Mouse (Mus musculus) limb, embryonic 11.5 days (tissue): ENCODE results near the gene Osbp2. TPM values are rescaled to one million over a fixed set of nuclear protein-coding genes. Genes with fewer than 3 reads are reported as not detected.
"Not testable (repeated sequence)": the region's sequence is repeated elsewhere in the genome, so short reads cannot be mapped to it uniquely, and the experiment has no call there.

Experiments used
- ATAC-seq: fragments of 200-750 bp; cut with Nextera tagmentation; 2 replicates; pipeline ENCODE4 v1.8.0; 2017; ENCODE audit warnings: low read depth; ENCODE audit not compliant: insufficient number of reproducible peaks, low FRiP score, low TSS enrichment
- DNase-seq: peaks from one replicate; pipeline ENCODE4 v3.0.0-alpha.2; 2015; ENCODE audit warnings: low spot score
- H3K27ac ChIP-seq: fragments of 300-500 bp; sonication (generic); replicated peaks from 2 replicates; pipeline ENCODE4 v1.5.1; 2014; ENCODE audit warnings: low read depth, mild to moderate bottlenecking, low read length
- H3K27me3 ChIP-seq: fragments of 300-500 bp; sonication (generic); 2 replicates; pipeline ENCODE4 v1.6.1; 2014; ENCODE audit warnings: mild to moderate bottlenecking, low read length, mixed read lengths; ENCODE audit not compliant: control insufficient read depth, insufficient read depth
- H3K36me3 ChIP-seq: fragments of 300-500 bp; sonication (generic); 2 replicates; pipeline ENCODE4 v1.6.1; 2014; ENCODE audit warnings: mild to moderate bottlenecking, low read length, moderate library complexity, mixed read lengths; ENCODE audit not compliant: control insufficient read depth, insufficient read depth
- H3K4me1 ChIP-seq: fragments of 300-500 bp; sonication (generic); 2 replicates; pipeline ENCODE4 v1.6.1; 2014; ENCODE audit warnings: low read length, mixed read lengths; ENCODE audit not compliant: control insufficient read depth, insufficient read depth
- H3K4me2 ChIP-seq: fragments of 300-500 bp; sonication (generic); 2 replicates; pipeline ENCODE4 v1.6.1; 2014; ENCODE audit warnings: low read depth, mild to moderate bottlenecking, moderate library complexity; ENCODE audit not compliant: severe bottlenecking
- H3K4me3 ChIP-seq: fragments of 300-500 bp; sonication (generic); 2 replicates; pipeline ENCODE4 v1.5.1; 2014; ENCODE audit warnings: low read depth, low read length
- H3K9ac ChIP-seq: fragments of 300-500 bp; sonication (generic); 2 replicates; pipeline ENCODE4 v1.6.1; 2014; ENCODE audit warnings: mild to moderate bottlenecking, low read length
- H3K9me3 ChIP-seq: fragments of 300-500 bp; sonication (generic); 2 replicates; pipeline ENCODE4 v1.6.1; 2016; ENCODE audit warnings: low read length; ENCODE audit not compliant: control insufficient read depth
- WGBS: fragments of 180-500 bp; shearing (Covaris S2); extraction: QIAGEN DNeasy Blood & Tissue Kit; methylation state at CpG from one replicate; pipeline ENCODE4 v1.1.7; 2014; 5-methylcytosine and 5-hydroxymethylcytosine counted together
- polyA plus RNA-seq: library from polyadenylated mRNA; unstranded; fragments of >200 nt; fragmentation: Nextera tagmentation; extraction: Ambion mirVana; gene quantifications from 2 replicates; pipeline ENCODE4 v1.2.1, GENCODE M21; 2014

Gene Osbp2
- 0.30 and 0.69 TPM in 2 replicates for polyA plus RNA-seq

GRCm38 (mm10) chr11:3863454-3864112 is at the start of gene Osbp2:
Gene Osbp2, minus strand, starts transcription at chr11:3863903.
- H3K4me3 ChIP-seq, result peak within 1 kb of the TSS; percentile 43
- 3% methylated on average over 56 of the region's 58 CpGs for WGBS
- peak within 1 kb of the TSS; percentile 80 for H3K4me2 ChIP-seq
- no peaks in the 10 kb centered on the region for H3K27me3 ChIP-seq
- DNase-seq (peak; percentile 87), ATAC-seq (peak; percentile 91)
- H3K9me3 ChIP-seq, result no peaks in the 10 kb centered on the region
- H3K9ac ChIP-seq, result peak within 1 kb of the TSS; percentile 55
- no peak within 1 kb of the TSS for H3K27ac ChIP-seq
- no peaks in the 10 kb centered on the region; the same call in 1 of the 2 replicates for H3K4me1 ChIP-seq
- no peaks in the 10 kb centered on the region for H3K36me3 ChIP-seq

- Histone ChIP-seq H3K27ac (no peak overlapping the region), H3K27me3 (peaks cover 11% of the 10 kb centered on the region), H3K36me3 (no peaks in the 10 kb centered on the region), H3K9me3 (no peaks in the 10 kb centered on the region), H3K4me2 (peak overlapping the region; percentile 83), H3K9ac (0 out of 2 replicates have a peak overlapping the region, but pooled peaks have one; percentile 22), H3K4me1 (peaks cover 8% of the 10 kb centered on the region), H3K4me3 (peak overlapping the region; percentile 45)
- DNase-seq (no peak), ATAC-seq (no peak; the same call in 1 of the 2 replicates)
- 5% methylated on average over 16 of the region's 16 CpGs for WGBS
Observed at GRCm38 (mm10) chr11:3912875-3913271, 49.2 kb upstream of the Osbp2 start.

GRCm38 (mm10) chr11:3912100-3912874 is 48.6 kb upstream of the Osbp2 start:
- H3K4me3 ChIP-seq, result peak overlapping the region; percentile 45
- WGBS, result 26% methylated on average over 19 of the region's 19 CpGs
- H3K27ac ChIP-seq, result no peak overlapping the region
- peaks cover 11% of the 10 kb centered on the region for H3K27me3 ChIP-seq
- 0 out of 2 replicates have a peak overlapping the region, but pooled peaks have one; percentile 22 for H3K9ac ChIP-seq
- H3K36me3 ChIP-seq, result no peaks in the 10 kb centered on the region
- H3K4me2 ChIP-seq, result peak overlapping the region; percentile 83
- DNase-seq (peak; percentile 44), ATAC-seq (no peak)
- no peaks in the 10 kb centered on the region for H3K9me3 ChIP-seq
- H3K4me1 ChIP-seq, result peaks cover 8% of the 10 kb centered on the region

GRCm38 (mm10) chr11:3911440-3911839 is 47.7 kb upstream of the Osbp2 start:
- H3K9me3 ChIP-seq, H3K9ac ChIP-seq, DNase-seq, H3K4me1 ChIP-seq, H3K4me2 ChIP-seq, ATAC-seq, H3K4me3 ChIP-seq, H3K36me3 ChIP-seq, H3K27ac ChIP-seq: not testable (repeated sequence)
- peaks cover 11% of the 10 kb centered on the region for H3K27me3 ChIP-seq
- WGBS, result 94% methylated on average over 5 of the region's 6 CpGs

- Histone ChIP-seq H3K36me3 (no peaks in the 10 kb centered on the region), H3K4me1 (peaks cover 8% of the 10 kb centered on the region), H3K9ac (no peak overlapping the region), H3K9me3 (no peaks in the 10 kb centered on the region), H3K4me3 (no peak overlapping the region), H3K27me3 (peaks cover 11% of the 10 kb centered on the region), H3K27ac (no peak overlapping the region), H3K4me2 (no peak overlapping the region)
- ATAC-seq, result no peak
- 48% methylated on average over 5 of the region's 5 CpGs for WGBS
- no peak for DNase-seq
Observed at GRCm38 (mm10) chr11:3910513-3911310, 47.0 kb upstream of the Osbp2 start.

DNA sequence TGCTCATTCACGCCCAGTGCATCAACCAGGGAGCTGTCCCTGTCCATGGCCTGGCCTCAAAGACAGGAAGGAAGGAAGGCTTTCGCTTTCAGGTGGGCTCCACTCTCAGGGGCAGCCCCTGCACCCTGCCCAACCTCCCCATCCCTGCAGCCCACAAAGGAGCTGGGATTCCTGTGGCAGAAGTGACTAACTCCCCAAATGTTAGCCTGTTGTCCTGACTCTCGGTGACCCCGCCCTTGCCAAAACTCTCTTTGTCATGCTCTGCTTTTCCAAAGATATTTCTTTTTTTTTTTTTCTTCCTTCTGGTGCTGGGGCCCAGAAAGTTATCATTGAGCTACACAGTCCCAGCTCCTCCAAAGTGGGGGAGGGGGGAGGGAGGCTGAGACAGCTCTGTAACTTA is 45.5 kb upstream of the Osbp2 start:
- no peak overlapping the region for H3K4me2 ChIP-seq
- ATAC-seq, result no peak
- H3K36me3 ChIP-seq, result no peaks in the 10 kb centered on the region
- no peaks in the 10 kb centered on the region for H3K9me3 ChIP-seq
- WGBS, result 91% methylated on average over 4 of the region's 4 CpGs
- no peak overlapping the region for H3K4me3 ChIP-seq
- H3K4me1 ChIP-seq, result peaks cover 8% of the 10 kb centered on the region
- H3K27ac ChIP-seq, result no peak overlapping the region
- H3K27me3 ChIP-seq, result peaks cover 11% of the 10 kb centered on the region
- DNase-seq, result no peak
- H3K9ac ChIP-seq, result no peak overlapping the region

DNA sequence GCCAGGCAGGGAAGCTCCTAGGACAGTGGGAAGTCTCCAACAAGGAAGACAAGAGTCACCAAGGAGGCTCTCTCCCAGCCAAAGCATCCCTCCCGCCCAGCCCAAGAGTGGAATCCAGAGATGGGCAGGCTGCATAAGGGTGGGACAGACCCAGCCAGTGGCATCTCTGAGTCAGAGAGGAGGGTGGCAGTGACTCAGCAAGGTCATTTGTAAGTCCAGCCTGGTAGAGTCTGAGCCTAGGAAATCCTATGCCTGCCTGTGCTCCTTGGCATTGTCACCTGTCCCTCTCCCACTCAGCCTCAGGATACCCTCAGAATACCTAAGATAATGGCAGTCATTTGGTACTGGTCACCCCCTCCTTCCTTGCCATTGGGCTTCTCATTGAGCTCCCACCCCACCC is 41.7 kb upstream of the Osbp2 start:
- no peak overlapping the region for H3K9ac ChIP-seq
- ATAC-seq (no peak), DNase-seq (no peak)
- no peaks in the 10 kb centered on the region for H3K4me1 ChIP-seq
- no peaks in the 10 kb centered on the region for H3K36me3 ChIP-seq
- no peaks in the 10 kb centered on the region for H3K9me3 ChIP-seq
- H3K4me3 ChIP-seq, result no peak overlapping the region
- 83% methylated on average over 1 of the region's 1 CpGs for WGBS
- no peaks in the 10 kb centered on the region for H3K27me3 ChIP-seq
- no peak overlapping the region for H3K4me2 ChIP-seq
- no peak overlapping the region for H3K27ac ChIP-seq

- DNase-seq (no peak), ATAC-seq (no peak)
- Histone ChIP-seq H3K4me3 (no peak overlapping the region), H3K4me1 (no peaks in the 10 kb centered on the region), H3K27ac (no peak overlapping the region), H3K9ac (no peak overlapping the region), H3K36me3 (no peaks in the 10 kb centered on the region), H3K27me3 (no peaks in the 10 kb centered on the region), H3K4me2 (no peak overlapping the region), H3K9me3 (no peaks in the 10 kb centered on the region)
- 84% methylated on average over 6 of the region's 6 CpGs for WGBS
Observed at GRCm38 (mm10) chr11:3904673-3905072, 41.0 kb upstream of the Osbp2 start.
